Mouse (Mus musculus): Measurements from ENCODE around the gene Etv3. TPM values are rescaled to one million over a fixed set of nuclear protein-coding genes. Genes with fewer than 3 reads are reported as not detected.

The Etv3 gene
- polyA plus RNA-seq, 1 experiment from 2014 or later: 15.7 TPM

DNA sequence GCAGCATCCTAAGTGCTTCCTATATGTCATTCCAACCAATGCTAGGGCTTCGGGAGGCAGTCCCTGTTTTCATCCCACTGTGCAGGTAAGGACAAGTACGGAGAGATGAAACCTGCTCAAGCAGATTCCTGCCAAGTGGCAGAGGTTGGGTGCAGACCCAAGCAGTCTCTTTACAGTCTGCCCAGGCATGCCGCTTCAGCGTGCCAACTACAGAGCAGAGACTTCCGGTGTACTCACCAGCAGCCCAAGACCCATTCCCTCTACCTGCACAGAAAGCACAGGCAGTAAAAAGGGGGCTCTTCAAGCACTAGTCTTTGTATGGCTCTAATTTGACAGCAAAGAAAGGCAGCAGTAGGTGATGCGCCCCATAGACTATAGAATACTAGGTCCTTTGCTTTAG is 40.4 kb downstream of the Etv3 start:
- Histone ChIP-seq H3K36me3 (no peaks in the 10 kb centered on the region), H3K4me2 (peak overlapping the region; percentile 47), H3K27me3 (no peaks in the 10 kb centered on the region), H3K27ac (0 out of 2 replicates have a peak overlapping the region, but pooled peaks have one; percentile 47), H3K4me3 (replicated peaks) (no peak overlapping the region), H3K4me1 (peaks cover 10% of the 10 kb centered on the region), H3K9me3 (replicated peaks) (no peaks in the 10 kb centered on the region), H3K9ac (no peak overlapping the region)
- ATAC-seq (replicated peaks; ENCODE audit: low FRiP score): no peak
- 88% methylated on average over 6 of the region's 6 CpGs for WGBS

DNA sequence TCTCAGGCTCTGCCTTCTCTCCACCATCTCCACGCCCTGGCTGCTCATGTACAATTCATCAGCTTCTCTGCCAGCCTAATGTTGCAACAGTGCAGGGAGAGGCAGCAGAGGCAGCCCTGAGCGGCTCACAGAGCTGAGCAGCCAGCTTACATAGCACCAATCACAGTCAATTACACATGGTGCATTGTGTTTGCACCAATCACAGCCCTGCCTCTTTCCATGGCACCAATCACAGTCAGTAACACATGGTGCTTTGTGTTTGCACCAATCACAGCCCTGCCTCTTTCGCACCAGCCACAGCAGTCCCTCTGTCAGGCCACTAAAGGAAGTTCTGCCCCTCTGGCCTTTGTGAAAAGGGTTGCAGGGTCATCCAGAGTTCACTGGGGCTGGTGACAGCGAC is 40.9 kb downstream of the Etv3 start:
- ATAC-seq (replicated peaks; ENCODE audit: low FRiP score): peak; percentile 98
- 6% methylated on average over 4 of the region's 4 CpGs for WGBS
- no peak overlapping the region for H3K9ac ChIP-seq
- H3K36me3 ChIP-seq: no peaks in the 10 kb centered on the region
- no peaks in the 10 kb centered on the region for H3K27me3 ChIP-seq
- 0 out of 2 replicates have a peak overlapping the region, but pooled peaks have one; percentile 47 for H3K27ac ChIP-seq
- H3K4me2 ChIP-seq: peak overlapping the region; percentile 47
- H3K4me1 ChIP-seq: peaks cover 10% of the 10 kb centered on the region
- H3K4me3 ChIP-seq (replicated peaks): peak overlapping the region; percentile 12; the same call in 1 of the 2 replicates
- H3K9me3 ChIP-seq (replicated peaks): no peaks in the 10 kb centered on the region

- Histone ChIP-seq H3K36me3 (no peaks in the 10 kb centered on the region), H3K4me1 (peaks cover 8% of the 10 kb centered on the region), H3K9me3 (replicated peaks) (no peaks in the 10 kb centered on the region), H3K27ac (no peak overlapping the region), H3K9ac (no peak overlapping the region), H3K4me2 (no peak overlapping the region), H3K27me3 (no peaks in the 10 kb centered on the region), H3K4me3 (replicated peaks) (no peak overlapping the region)
- 86% methylated on average over 14 of the region's 14 CpGs for WGBS
- no peak for ATAC-seq (replicated peaks; ENCODE audit: low FRiP score)
These were observed 42.3 kb downstream of the Etv3 start for GRCm38 (mm10) chr3:87567497-87567896.

- no peaks in the 10 kb centered on the region for H3K27me3 ChIP-seq
- H3K9ac ChIP-seq: no peak overlapping the region
- no peak overlapping the region for H3K4me3 ChIP-seq (replicated peaks)
- no peak for ATAC-seq (replicated peaks; ENCODE audit: low FRiP score)
- H3K36me3 ChIP-seq: no peaks in the 10 kb centered on the region
- no peak overlapping the region for H3K27ac ChIP-seq
- H3K9me3 ChIP-seq (replicated peaks): no peaks in the 10 kb centered on the region
- peaks cover 8% of the 10 kb centered on the region for H3K4me1 ChIP-seq
- WGBS: 92% methylated on average over 5 of the region's 5 CpGs
- no peak overlapping the region for H3K4me2 ChIP-seq
These were observed 43.5 kb downstream of the Etv3 start for GRCm38 (mm10) chr3:87568681-87569080.

DNA sequence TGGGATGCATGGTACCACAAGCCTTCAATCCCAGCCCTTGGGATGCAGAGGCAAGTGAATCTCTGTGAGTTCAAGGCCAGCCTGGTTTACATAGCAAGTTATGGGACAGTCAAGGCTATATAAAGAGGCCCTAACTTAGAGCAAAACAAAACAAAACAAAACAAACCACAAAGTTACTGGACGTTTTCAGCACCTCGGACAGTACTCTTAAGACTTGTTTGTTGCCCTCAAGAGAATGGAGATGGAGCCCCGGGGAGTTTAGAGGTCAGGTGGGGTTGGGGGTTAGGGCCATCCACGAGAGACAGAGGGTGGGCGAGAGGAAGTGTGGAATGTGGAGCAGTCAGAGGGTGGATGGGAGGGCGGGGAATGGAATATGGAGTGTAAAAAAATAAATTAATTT is 50.6 kb downstream of the Etv3 start:
- Histone ChIP-seq H3K36me3 (no peaks in the 10 kb centered on the region), H3K4me1 (no peaks in the 10 kb centered on the region), H3K4me3 (replicated peaks) (no peak overlapping the region), H3K4me2 (no peak overlapping the region), H3K9ac (no peak overlapping the region), H3K9me3 (replicated peaks) (peaks cover 1% of the 10 kb centered on the region; the same call in 1 of the 2 replicates), H3K27ac (no peak overlapping the region), H3K27me3 (no peaks in the 10 kb centered on the region)
- ATAC-seq (replicated peaks; ENCODE audit: low FRiP score): no peak
- WGBS: 30% methylated on average over 6 of the region's 6 CpGs

- Histone ChIP-seq H3K4me2 (no peak overlapping the region), H3K9me3 (replicated peaks) (peaks cover 3% of the 10 kb centered on the region; the same call in 1 of the 2 replicates), H3K27ac (no peak overlapping the region), H3K4me1 (no peaks in the 10 kb centered on the region), H3K27me3 (no peaks in the 10 kb centered on the region), H3K36me3 (no peaks in the 10 kb centered on the region), H3K9ac (no peak overlapping the region), H3K4me3 (replicated peaks) (no peak overlapping the region)
- 91% methylated on average over 4 of the region's 4 CpGs for WGBS
- no peak for ATAC-seq (replicated peaks; ENCODE audit: low FRiP score)
These were observed 57.1 kb downstream of the Etv3 start for GRCm38 (mm10) chr3:87582259-87582658.

Other genes with a start within 250 kb of the Etv3 start
- 0.68 and 0.80 TPM in 2 replicates for gene Cd5l, start 167.5 kb upstream of the Etv3 start, polyA plus RNA-seq (2015; fragmentation: Nextera tagmentation; extraction: Ambion mirVana)
- 0.36 and 0.66 TPM in 2 replicates for gene Fcrl1, start 149.0 kb upstream of the Etv3 start, polyA plus RNA-seq (2015; fragmentation: Nextera tagmentation; extraction: Ambion mirVana)
- not detected in 2 replicates for gene Fcrl5, start 89.6 kb upstream of the Etv3 start, polyA plus RNA-seq (2015; fragmentation: Nextera tagmentation; extraction: Ambion mirVana)
- 17.4 and 17.8 TPM in 2 replicates for gene Arhgef11, start 92.2 kb downstream of the Etv3 start, polyA plus RNA-seq (2015; fragmentation: Nextera tagmentation; extraction: Ambion mirVana)
- 0.66 and 0.84 TPM in 2 replicates for gene Lrrc71, start 223.2 kb downstream of the Etv3 start, polyA plus RNA-seq (2015; fragmentation: Nextera tagmentation; extraction: Ambion mirVana)